Mouse (Mus musculus): Measurements from ENCODE around the gene Atoh8. TPM values are rescaled to one million over a fixed set of nuclear protein-coding genes. Genes with fewer than 3 reads are reported as not detected.

Gene Atoh8
- polyA plus RNA-seq, 1 experiment from 2014 or later: 4.5 TPM

DNA sequence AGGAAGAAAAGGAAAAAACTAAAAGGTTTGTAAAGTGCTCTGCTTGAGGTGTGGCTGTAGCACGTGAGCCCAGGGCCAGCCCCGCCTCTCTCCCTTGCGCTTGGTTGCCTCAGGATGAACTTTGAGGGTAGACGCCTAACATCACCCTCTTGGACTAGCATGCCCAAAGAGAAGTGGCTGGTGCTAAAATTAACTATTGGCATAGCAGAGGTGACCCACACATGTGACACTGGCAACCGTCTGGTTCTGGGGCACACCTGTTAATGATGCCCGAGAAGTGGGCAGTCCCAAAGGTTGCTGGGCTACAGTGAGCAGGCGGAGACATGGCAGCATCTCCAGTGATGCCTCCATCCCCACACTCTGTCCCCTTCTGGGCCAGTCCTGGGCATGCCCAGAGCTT, 24.1 kb upstream of the Atoh8 start:
- Histone ChIP-seq H3K4me3 (ENCODE audit: low read depth, low read length) (no peak overlapping the region), H3K27ac (ENCODE audit: low read depth, low read length) (no peak overlapping the region), H3K4me1 (replicated peaks; ENCODE audit: control insufficient read depth, insufficient read depth, low read length) (no peaks in the 10 kb centered on the region), H3K9me3 (ENCODE audit: control insufficient read depth) (no peaks in the 10 kb centered on the region), H3K27me3 (replicated peaks; ENCODE audit: control insufficient read depth, insufficient read depth, low read length) (no peaks in the 10 kb centered on the region), H3K9ac (ENCODE audit: low read depth, low read length) (no peak overlapping the region), H3K4me2 (replicated peaks; ENCODE audit: low read depth) (no peak overlapping the region), H3K36me3 (ENCODE audit: control insufficient read depth, insufficient read depth) (no peaks in the 10 kb centered on the region)
- no peak for TF ChIP-seq CTCF (IDR thresholded peaks at IDR 0.05; ENCODE audit: low read depth)
- WGBS: 65% methylated on average over 7 of the region's 7 CpGs
- ATAC-seq: no peak

DNA sequence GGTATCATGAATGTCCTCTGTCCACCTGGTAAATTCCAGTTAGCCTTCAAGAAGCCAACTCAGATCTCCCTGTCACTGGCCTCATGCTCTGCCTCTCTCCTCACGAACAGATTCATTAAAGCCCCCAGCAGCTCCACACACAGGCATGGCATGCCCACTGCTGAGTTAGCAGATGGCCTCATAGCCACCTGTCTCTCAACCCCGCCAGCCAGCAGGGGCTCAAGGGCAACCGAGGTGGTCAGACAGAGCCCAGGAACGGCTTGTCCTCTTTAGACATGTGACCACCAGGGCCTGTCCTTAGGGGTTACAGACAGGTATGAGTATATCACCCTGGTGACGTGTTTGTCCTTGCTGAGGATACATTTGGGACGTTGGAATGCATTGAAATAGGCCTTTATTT, 19.9 kb upstream of the Atoh8 start:
- WGBS: 71% methylated on average over 6 of the region's 6 CpGs

GRCm38 (mm10) chr6:72254588-72255075, 19.3 kb upstream of the Atoh8 start:
- H3K36me3 ChIP-seq (ENCODE audit: control insufficient read depth, insufficient read depth): no peaks in the 10 kb centered on the region
- H3K27me3 ChIP-seq (replicated peaks; ENCODE audit: control insufficient read depth, insufficient read depth, low read length): no peaks in the 10 kb centered on the region
- 50% methylated on average over 10 of the region's 10 CpGs for WGBS
- H3K27ac ChIP-seq (ENCODE audit: low read depth, low read length): no peak overlapping the region
- H3K9me3 ChIP-seq (ENCODE audit: control insufficient read depth): no peaks in the 10 kb centered on the region
- TF ChIP-seq CTCF (IDR thresholded peaks at IDR 0.05; ENCODE audit: low read depth): no peak
- no peak for ATAC-seq
- H3K4me3 ChIP-seq (ENCODE audit: low read depth, low read length): no peak overlapping the region
- no peak overlapping the region for H3K4me2 ChIP-seq (replicated peaks; ENCODE audit: low read depth)
- no peak overlapping the region for H3K9ac ChIP-seq (ENCODE audit: low read depth, low read length)
- H3K4me1 ChIP-seq (replicated peaks; ENCODE audit: control insufficient read depth, insufficient read depth, low read length): no peaks in the 10 kb centered on the region

More for the DNA sequence above, 19.9 kb upstream of the Atoh8 start:
- Histone ChIP-seq H3K27ac (ENCODE audit: low read depth, low read length) (no peak overlapping the region), H3K4me3 (ENCODE audit: low read depth, low read length) (no peak overlapping the region), H3K9me3 (ENCODE audit: control insufficient read depth) (no peaks in the 10 kb centered on the region), H3K36me3 (ENCODE audit: control insufficient read depth, insufficient read depth) (no peaks in the 10 kb centered on the region), H3K4me1 (replicated peaks; ENCODE audit: control insufficient read depth, insufficient read depth, low read length) (no peaks in the 10 kb centered on the region), H3K27me3 (replicated peaks; ENCODE audit: control insufficient read depth, insufficient read depth, low read length) (no peaks in the 10 kb centered on the region), H3K4me2 (replicated peaks; ENCODE audit: low read depth) (no peak overlapping the region), H3K9ac (ENCODE audit: low read depth, low read length) (no peak overlapping the region)
- no peak for ATAC-seq
- no peak for TF ChIP-seq CTCF (IDR thresholded peaks at IDR 0.05; ENCODE audit: low read depth)

GRCm38 (mm10) chr6:72253911-72254587, 18.7 kb upstream of the Atoh8 start:
- Histone ChIP-seq H3K9me3 (ENCODE audit: control insufficient read depth) (no peaks in the 10 kb centered on the region), H3K4me1 (replicated peaks; ENCODE audit: control insufficient read depth, insufficient read depth, low read length) (no peaks in the 10 kb centered on the region), H3K36me3 (ENCODE audit: control insufficient read depth, insufficient read depth) (no peaks in the 10 kb centered on the region), H3K4me3 (ENCODE audit: low read depth, low read length) (no peak overlapping the region), H3K9ac (ENCODE audit: low read depth, low read length) (no peak overlapping the region), H3K27ac (ENCODE audit: low read depth, low read length) (no peak overlapping the region), H3K27me3 (replicated peaks; ENCODE audit: control insufficient read depth, insufficient read depth, low read length) (no peaks in the 10 kb centered on the region), H3K4me2 (replicated peaks; ENCODE audit: low read depth) (no peak overlapping the region)
- TF ChIP-seq CTCF (IDR thresholded peaks at IDR 0.05; ENCODE audit: low read depth): no peak
- no peak for ATAC-seq
- WGBS: 89% methylated on average over 4 of the region's 4 CpGs

DNA sequence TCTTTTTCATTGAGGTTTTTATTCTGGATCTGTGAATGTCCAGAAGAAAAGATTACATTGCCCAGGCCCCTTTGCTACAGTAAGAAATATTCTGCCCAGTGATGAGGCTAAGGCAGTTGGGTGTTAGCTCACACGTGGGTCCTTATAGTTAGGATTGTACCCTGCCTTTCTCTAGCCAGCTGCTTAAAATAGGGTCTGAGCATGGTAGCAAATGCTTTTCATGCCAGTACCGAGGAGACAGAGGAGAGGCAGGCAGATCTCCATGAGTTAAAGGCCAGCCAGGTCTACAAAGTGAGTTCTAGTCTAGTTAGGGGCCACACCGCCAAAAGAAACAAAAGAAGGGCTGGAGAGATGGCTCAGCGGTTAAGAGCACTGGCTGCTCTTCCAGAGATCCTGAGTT, 17.8 kb upstream of the Atoh8 start:
- H3K36me3 ChIP-seq (ENCODE audit: control insufficient read depth, insufficient read depth): no peaks in the 10 kb centered on the region
- H3K4me2 ChIP-seq (replicated peaks; ENCODE audit: low read depth): no peak overlapping the region
- no peak for ATAC-seq
- no peaks in the 10 kb centered on the region for H3K27me3 ChIP-seq (replicated peaks; ENCODE audit: control insufficient read depth, insufficient read depth, low read length)
- TF ChIP-seq CTCF (IDR thresholded peaks at IDR 0.05; ENCODE audit: low read depth): no peak
- H3K27ac ChIP-seq (ENCODE audit: low read depth, low read length): no peak overlapping the region
- H3K9ac ChIP-seq (ENCODE audit: low read depth, low read length): no peak overlapping the region
- WGBS: 82% methylated on average over 4 of the region's 4 CpGs
- no peaks in the 10 kb centered on the region for H3K4me1 ChIP-seq (replicated peaks; ENCODE audit: control insufficient read depth, insufficient read depth, low read length)
- H3K9me3 ChIP-seq (ENCODE audit: control insufficient read depth): no peaks in the 10 kb centered on the region
- H3K4me3 ChIP-seq (ENCODE audit: low read depth, low read length): no peak overlapping the region

DNA sequence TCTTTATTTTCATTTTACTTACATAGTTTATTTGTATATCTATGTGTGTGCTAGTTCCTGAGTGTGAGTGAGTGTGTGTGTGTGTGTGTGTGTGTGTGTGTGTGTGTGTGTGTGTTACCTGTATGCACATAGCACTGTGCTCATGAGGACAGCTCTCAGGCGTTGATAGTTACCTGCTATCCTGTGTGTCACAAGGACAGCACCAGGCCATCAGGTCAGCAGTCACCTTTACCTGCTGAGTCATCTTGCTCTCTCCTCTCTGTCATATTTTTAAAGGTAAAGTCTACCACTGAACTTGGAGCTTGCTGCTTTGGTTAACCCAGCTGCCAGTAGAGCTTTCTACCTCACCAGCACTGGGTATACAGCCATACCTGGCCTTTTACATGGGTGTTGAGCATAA, 17.1 kb upstream of the Atoh8 start:
- Histone ChIP-seq H3K4me3 (ENCODE audit: low read depth, low read length) (no peak overlapping the region), H3K4me2 (replicated peaks; ENCODE audit: low read depth) (no peak overlapping the region), H3K9ac (ENCODE audit: low read depth, low read length) (no peak overlapping the region), H3K9me3 (ENCODE audit: control insufficient read depth) (no peaks in the 10 kb centered on the region), H3K4me1 (replicated peaks; ENCODE audit: control insufficient read depth, insufficient read depth, low read length) (no peaks in the 10 kb centered on the region), H3K36me3 (ENCODE audit: control insufficient read depth, insufficient read depth) (no peaks in the 10 kb centered on the region), H3K27me3 (replicated peaks; ENCODE audit: control insufficient read depth, insufficient read depth, low read length) (no peaks in the 10 kb centered on the region), H3K27ac (ENCODE audit: low read depth, low read length) (no peak overlapping the region)
- ATAC-seq: no peak
- 41% methylated on average over 1 of the region's 1 CpGs for WGBS
- no peak for TF ChIP-seq CTCF (IDR thresholded peaks at IDR 0.05; ENCODE audit: low read depth)

Data from intestine, postnatal 0 days (tissue).